Mouse (Mus musculus): ENCODE data around the gene Slc9a9. TPM values are rescaled to one million over a fixed set of nuclear protein-coding genes. Genes with fewer than 3 reads are reported as not detected.

The Slc9a9 gene
- total RNA-seq, 4 experiments from 2014 or later, result 2.6 to 6.8 (median 3.4) TPM

DNA sequence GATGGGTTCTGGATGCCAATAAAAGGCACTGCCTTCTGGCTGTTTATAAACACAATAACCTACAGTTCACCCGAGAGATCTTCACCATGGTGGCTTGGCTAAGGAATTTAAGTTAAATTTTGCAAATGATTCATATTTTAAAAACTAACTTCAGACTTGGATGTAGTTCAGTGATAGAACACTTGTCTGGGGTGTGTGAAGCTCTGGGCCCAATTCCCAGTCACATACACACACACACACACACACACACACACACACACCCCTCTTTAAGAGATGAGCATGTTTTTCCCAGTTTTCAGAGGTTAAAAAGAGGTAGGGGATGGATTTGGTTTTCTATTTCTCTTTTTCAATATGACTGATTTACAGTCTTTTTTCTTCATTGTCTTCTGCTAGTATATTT, 15.9 kb downstream of the Slc9a9 start:
- DNase-seq, result no peak

DNA sequence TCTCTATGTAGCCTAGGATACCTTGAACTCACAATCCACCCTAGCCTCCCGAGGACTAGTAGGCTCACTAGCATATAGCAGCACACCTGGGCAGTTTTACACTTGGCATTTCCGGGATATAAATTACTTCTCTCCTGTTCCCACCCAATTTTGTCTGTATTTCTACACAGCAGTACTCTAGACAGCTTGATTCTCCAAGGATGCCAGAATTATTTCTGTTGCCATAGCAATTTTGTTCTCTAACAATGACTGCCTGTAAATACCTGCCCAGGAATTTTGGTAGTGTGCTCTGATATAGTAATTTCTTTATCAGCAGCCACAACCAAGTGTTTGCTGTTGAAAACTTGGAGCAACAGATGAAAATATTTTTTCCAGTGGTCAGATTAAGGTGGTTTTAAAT, 16.7 kb downstream of the Slc9a9 start:
- DNase-seq, result no peak

DNA sequence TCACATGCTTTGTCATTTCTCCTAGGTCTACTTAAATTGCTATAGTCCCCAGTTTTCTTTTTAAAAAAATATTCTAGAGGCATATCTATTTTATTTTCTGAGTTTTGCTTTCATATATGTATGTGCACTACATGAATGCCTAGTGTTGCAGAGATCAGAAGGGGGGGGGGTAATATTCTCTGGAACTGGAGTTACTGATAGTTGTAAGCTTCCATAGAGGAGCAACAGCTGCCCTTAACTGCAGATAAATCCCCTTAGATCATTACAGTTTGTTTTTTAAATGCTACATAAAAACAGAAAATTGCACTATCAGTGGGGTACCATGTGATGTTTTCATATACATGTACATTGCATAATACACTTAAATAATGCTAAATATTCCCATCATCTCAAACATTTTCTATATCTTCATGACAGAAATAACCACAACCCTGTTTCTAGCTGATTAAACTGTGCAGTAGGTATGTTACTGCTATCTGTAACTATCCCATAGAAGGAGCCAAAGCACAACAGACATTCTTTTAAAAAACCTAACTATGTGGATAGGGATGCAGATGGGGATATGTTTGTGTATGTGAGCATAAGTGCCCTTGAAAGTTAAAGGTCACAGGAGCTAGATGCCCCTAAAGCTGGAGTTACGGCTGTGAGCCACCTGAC, 17.6 kb downstream of the Slc9a9 start:
- DNase-seq, result no peak

DNA sequence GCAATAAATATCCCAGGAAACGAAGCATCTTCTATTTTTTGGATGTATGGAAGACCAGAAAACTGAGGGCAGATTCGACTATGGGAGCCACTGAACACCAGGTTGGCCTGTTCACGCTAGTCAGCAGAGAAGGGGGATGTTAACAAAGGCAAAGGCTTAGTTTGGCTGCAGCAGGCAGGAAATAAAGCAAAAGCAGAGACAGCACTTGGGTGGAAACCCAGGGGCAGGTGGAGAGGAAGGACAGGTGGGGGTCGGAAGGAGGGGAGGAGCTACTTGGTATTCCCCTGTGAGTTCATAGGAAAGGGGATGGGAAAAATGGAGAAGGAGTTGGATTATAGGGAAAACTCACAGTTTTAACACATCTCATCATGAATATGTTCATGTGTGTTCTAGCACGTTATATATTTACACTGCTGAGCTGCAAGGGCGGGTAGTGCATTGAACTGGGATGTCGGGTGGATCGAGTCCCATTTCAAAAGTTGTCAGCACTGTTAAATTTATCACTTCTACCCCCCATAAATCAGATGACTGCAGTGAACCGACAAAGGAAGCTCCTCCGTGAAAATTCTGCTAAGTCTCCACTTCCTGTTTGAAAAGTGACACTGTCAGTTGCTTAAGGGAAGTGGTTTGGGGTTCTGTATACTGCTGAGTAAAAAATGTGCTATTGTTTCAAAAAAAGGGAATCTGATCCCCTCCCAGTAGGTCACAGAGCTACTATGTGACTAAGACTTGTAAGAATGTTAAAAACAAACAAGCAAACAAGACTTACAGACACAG, 21.8 kb downstream of the Slc9a9 start:
- DNase-seq, result no peak

DNA sequence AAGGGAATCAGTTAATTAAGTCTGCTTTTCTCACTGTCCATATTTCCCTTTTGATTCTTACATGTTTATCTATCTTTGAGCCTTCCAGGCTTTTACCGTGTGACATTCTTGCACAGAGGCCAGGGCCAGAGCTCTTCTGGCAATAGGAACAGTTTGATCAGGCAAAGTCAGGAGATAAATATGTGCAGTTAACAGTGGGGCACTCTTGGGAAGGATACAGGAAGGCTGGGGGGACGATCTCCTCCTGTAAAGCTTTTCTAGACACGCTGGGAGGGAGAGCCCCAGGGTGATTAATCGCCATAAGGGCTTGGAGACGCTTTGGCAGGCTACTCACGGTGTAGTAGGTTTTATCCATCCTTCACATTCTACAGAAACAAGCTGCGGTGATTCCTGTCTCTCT, 22.4 kb downstream of the Slc9a9 start:
- DNase-seq, result no peak

DNA sequence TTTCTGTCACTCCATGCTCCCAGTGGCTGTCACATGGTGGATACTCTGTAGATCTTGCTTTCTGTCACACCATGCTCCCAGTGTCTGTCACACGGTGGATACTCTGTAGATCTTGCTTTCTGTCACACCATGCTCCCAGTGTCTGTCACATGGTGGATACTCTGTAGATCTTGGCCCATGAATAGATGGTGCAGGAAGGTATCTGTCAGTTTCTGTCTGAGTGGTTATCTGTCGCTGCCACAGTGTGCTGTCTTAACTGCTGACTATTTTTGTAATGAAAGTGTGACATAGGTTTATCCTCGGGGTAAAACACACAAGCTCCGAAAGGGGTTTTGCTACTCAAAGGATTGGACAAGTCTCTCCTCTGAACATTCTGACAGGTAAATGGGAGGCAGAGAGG, 24.5 kb downstream of the Slc9a9 start:
- no peak for DNase-seq

DNA sequence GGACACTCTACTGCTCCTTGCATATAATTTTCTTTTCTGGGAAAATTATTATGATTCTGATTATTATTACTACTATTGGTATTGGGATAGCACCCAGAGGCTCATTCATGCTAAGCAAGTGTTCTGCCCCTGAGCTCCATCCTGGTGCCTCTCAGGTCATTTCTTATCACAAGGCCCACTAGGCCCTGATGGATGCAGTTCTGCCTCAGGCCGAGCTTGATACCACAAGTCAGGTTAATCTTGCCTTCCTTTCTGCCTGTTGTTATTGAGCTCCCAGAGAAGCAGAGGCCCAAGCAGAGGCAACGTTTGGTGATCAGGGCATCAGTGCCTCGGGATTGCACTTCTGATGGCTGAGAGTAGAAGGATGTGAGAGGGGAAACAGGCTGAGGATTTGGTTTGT, 25.3 kb downstream of the Slc9a9 start:
- DNase-seq, result no peak

DNA sequence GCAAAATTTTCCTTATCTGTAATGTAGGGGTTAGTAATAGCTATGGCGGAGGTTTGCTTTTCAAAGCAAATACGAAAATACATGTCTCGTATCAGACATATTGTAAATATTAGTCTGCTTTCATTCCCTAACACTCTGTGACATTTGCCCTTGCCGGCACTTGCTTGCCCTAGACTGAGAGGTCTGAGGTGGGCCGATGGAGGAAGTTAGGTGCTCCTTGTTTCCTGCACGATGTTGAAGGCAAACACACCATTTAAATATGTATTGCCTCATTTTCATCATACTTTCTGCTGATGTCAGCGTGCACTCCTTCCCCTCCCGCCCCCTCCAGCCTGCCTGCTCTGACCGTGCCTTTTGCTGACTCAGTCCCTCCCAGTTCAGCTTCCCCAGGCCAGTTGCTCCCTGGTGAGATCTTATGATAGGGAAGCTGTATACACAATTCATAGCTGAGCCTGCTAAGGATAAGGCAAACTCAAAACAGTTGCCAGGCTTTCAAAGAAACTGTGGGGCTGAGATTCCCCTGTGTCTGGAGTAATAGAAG, 26.9 kb downstream of the Slc9a9 start:
- DNase-seq, result no peak

DNA sequence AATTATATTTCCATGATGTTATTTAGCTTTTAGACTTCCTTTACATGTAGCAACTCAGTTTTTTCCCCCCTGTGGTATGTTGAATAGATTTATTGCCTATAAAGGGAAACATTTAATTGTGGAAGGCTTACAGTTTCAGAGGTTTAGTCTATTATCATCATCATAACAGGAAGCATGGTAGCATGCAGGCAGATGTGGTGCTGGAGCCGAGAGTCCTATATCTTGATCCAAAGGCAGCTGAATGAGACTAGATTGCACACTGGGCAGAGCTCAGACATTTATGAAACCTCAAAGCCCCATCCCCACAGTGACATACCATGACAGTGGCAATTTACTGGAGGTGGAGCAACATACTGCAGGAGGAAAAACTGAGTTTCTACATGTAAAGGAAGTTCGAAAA, 28.5 kb downstream of the Slc9a9 start:
- DNase-seq, result no peak

DNA sequence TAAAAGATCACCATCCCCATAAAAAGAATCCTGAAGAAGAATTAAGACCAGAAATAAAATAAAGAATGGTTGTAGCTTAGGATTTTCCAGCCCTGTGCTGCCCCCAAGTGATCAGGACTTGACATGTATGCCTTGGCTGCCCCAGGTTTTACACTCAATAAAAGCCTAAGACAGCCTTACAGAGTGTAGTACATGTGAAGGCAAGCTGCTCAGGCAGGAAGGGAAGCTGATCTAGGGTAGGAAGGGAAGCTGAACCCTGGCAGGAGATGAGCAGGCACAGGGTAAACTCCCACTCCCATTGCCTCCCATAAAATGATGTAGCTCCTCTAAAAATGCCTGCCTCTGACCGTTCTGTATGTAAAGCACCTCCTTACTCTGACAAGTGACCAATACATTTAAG, 30.8 kb downstream of the Slc9a9 start:
- DNase-seq, result no peak

DNA sequence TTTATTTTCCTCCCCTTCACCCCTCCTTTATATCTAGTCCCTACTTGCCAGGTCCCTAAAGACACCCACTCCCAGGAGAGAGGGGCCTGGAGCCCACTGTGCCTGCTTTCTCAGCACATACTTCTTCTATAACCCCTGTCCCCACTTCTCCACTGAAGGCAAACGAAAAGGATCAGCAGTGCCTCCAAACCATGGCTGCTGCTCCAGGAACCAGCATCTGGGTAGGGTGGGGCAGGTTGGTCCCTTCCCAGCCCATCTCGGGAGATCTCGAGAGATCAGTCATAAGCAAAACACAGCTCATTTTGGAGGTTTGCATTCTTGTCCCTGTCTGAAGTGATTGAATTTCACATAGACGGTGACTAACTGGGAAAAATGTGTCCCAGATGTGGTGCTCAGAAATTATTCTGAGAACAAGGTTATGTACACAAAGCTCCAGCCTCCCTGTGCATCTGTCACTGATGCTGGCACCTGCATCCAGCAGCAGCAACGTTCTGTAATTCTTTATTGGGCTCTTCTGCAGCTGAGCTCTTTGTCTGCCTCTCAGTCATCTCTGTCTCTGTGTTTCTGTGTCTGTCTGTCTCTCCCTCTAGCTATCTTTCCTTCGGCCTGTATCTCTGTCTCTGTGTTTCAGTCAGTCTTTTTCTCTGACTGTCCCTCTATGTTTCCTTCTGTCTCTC, 31.6 kb downstream of the Slc9a9 start:
- no peak for DNase-seq

DNA sequence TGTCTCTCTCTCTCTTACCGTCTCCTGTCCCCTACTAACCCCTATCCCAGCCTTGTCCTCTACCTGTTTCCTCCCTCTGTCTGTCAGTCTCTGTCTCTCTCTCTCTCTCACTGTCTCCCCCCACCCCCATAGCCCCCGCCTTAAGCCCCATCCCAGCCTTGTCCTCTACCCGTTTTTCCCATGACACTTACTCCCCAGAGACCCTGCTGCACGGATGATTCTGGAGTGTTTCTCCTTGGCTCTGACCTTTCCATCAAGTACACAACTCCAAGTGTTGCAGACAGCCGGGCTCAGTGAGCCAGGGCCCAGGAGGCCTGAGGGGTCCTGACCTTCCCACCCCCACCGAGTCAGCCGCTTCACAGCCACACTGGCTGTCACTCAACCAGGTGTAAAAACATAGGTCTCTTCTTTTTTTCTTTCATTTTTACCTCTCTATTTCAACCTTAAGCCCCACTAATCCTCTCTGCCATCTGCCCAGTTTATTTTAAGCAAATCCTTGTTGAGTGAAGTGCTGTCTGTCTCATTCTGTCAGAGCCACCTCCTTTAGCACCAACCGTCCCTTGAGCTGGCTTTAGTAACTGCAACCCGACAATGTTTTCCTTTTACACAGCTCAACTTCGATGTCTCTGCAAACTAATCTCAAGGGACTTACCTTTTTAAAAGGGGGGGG, 32.4 kb downstream of the Slc9a9 start:
- no peak for DNase-seq

DNA sequence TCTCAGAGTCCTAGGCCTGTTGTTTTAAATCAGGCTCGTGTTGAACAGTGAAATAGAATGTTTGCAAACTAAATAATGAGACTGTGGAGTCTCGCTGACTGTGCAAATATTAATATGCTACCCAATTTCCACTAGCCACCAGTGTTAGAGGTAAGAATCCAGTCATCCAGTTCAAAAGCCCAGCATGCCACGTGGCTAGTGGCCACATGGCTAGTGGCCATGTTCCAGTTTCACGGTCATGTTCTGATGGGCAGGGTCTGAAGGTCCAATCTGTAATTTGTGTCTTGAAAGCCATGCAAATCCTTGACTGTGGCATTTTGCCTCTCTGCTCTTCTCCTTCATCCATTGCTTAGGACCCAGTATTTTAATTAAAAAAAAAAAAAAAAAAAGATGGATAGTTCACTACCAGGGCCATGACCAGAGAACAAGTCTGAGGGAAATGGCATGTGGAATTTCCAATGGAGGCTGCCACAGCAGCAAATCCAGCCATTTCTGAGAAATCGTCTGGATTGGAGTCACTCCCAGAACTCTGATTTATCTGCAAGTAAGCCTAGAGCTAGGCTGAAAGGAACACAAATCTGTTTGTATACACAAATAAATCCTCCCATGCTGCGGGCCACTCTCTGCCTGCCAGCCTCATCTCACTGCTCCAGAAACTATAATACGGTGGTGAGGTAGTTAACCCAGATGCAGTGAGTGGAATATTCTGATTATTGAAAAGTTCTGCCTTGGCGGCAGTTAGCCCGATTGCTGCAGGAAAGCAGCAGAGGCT, 35.5 kb downstream of the Slc9a9 start:
- no peak for DNase-seq

DNA sequence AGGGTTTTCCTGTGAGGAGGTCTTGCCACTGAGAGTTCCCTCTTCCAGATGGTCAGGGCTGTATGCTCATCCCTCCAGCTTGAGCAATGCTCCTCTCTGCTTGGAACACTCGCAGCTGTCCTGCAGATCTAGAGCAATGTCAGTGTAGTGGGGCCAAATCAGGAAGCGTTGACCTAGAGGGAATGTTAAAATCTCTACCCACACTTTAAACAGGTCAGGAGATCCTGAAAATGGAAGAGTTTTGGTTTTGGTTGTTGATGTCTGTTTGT, 36.0 kb downstream of the Slc9a9 start:
- DNase-seq, result no peak

DNA sequence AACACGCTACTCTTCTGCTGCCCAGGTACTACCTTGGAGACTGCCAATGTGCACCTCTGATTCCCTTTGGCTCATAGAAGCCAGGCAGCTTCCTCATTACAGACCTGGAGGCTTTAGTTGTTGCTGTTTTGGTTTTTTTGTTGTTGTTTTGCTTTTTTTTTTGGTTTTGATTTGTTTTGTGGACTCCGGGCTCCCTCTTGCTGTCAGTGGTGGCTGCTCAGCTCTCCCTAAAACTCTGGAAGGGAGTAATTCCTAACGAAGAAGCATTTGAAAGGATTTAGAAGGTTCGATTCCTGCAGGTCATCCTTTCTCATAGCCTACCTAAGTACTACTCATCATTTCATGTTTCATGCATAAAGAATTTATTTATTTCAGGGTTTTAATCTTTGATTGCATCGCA, 42.4 kb downstream of the Slc9a9 start:
- no peak for DNase-seq

DNA sequence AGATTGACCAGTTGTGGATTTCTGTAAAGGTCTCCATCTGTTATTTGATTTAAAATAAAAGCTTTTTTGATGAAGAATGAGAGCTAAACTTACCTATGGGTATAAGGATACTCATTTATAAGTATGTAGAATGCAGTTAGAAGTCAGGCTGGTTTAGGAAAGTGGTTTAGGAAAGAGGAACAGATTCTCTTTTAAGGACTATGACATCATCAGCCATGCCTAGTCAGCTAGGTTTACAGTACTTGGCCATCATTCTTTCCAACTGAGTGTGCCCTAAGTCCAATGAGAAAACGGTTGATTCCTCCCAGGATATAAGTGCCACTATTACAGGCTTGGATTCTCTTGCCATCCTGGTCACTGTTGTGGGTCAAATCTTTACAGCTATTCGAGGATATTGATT, 47.0 kb downstream of the Slc9a9 start:
- no peak for DNase-seq

DNA sequence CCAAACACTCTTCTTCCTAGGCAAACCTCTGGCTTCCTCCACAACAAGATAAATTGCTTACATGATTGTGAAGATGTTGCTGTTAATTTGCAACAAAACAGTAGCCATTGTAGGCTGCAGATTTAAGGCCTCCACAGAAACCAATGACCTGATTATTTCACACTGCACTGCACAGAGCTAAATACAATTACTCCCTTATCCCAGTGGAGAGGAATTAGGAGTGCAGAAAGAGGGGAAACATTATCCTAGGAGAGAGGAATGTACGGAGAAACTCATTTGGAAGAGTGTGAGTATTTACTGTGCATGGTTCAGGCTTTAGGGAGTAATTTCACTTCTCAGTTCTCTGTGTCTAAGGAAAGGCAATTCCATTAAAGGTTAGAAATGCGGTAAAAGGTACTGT, 53.9 kb downstream of the Slc9a9 start:
- no peak for DNase-seq

DNA sequence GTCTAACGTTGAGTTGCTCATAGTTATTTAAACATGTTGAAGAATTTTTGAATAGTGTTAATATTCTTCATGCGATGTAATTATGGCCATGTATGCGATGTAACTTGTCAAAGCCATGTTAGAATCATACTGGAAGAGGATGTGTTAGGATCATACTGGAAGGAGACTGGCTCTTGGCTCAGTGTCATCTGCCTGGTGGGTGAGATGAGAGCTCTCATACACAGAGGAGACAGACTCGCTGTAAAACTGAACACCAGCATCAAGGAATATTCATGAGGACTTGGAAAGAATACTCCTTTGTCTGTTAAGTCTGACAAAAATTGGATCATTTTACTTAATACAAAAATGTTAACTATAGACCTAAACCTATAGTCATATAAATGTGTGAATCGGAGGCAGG, 55.4 kb downstream of the Slc9a9 start:
- DNase-seq, result no peak

DNA sequence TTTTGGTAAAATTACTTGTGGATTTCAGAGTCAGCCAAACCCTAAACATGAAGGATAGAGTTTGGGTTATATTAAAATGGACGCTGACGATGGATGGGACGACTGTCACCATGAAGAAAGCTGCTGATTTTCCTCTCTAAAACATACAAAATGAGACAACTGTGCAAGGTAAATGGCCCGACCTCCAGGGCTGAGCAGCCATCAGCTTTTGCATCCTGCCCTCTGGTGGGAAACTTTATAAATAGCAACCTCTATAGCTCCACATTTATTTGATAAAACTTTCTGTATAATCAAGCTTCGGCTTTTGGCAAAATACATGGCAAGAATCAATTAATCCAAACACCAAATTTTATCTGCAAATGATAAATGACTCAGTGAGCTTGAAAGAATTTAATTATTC, 57.7 kb downstream of the Slc9a9 start:
- no peak for DNase-seq

DNA sequence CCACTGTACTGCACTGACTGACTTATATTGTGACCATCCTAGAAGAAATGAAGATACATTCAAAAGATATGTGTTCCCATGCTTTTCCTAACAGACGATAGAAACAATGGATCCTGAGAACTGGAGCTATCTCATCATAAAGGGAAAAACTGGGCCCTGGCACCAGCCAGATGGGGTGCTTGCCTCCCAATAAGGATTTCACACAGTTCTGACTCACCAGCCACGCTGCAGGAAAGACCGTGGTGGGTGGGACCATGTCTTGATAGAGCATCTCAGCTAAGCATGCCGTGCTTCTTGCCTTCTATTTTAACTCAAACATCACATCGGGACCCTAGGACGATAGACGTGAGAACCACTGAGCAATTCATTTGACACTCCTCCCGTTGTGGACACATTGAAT, 60.7 kb downstream of the Slc9a9 start:
- DNase-seq, result no peak

DNA sequence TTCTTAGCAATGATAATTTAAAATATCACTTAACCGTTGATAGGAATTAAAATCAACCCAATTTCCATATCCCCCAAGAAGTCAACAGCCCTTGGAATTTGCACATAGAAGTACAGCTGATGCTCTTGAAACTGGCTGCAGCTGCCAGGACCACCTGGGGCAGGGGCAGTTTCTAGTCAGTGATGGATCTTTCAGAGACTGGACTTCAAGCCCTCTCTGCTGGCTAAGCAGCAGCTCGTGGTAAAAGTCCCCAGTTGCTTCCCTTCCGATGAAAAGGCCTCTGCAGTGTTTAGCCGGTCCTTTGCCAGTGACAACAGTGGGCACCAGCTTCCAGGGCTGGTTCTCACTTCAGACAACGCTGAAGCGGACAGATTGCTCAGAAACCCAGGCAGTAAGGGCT, 62.4 kb downstream of the Slc9a9 start:
- DNase-seq, result no peak

DNA sequence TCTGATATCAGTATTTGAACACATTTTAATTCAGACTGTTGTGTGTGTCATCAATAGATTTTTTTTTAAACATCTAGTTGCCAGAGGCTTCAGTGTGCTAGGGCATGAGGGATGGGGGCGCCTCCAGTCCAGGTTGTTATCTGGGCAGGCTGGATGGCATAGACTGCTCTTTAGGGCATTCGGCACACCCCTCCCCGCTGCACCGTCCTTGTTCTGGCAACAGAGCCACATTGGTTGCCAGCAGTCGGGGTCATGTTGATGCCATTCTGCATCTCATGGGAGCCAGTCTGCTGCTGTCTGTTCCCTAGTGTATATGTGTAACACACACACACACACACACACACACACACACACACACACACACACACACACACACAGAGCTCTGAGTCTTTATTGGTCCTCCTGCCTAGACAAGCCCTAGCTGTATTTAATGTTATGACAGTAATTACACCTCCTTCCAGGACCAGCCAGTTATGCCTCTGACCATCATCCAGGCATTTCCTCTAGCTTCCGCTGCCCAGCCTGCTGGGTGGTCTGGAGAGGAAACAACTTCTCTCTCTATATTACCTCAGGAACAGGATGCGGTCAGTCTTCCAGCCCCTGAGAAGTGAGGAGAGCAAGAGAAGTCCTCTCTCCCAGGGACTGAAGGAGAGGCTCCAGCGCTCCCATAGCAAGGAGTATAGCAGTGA, 63.0 kb downstream of the Slc9a9 start:
- no peak for DNase-seq
